Mouse (Mus musculus) monocyte, adult 5-6 weeks (primary cell): ENCODE data around the gene Gpsm1. TPM values are rescaled to one million over a fixed set of nuclear protein-coding genes. Genes with fewer than 3 reads are reported as not detected.
A peak's percentile ranks its signal among the peaks of the same experiment; 100 is the strongest.

Experiments used
- ATAC-seq: fragments of 153-309, 156-312 bp; replicated peaks from 2 replicates; pipeline ENCODE4 v1.8.0; 2017; ENCODE audit warnings: mild to moderate bottlenecking; ENCODE audit not compliant: low TSS enrichment, insufficient number of reproducible peaks, severe bottlenecking, poor library complexity, low FRiP score
- total RNA-seq: library from RNA; stranded (forward); fragments of 200-1000, 200-491, 200-594 nt; gene quantifications from 3 replicates; pipeline ENCODE4 v1.2.3, GENCODE M21; 2017

Gene Gpsm1
- total RNA-seq, 1 experiment from 2014 or later: 12.7 TPM

DNA sequence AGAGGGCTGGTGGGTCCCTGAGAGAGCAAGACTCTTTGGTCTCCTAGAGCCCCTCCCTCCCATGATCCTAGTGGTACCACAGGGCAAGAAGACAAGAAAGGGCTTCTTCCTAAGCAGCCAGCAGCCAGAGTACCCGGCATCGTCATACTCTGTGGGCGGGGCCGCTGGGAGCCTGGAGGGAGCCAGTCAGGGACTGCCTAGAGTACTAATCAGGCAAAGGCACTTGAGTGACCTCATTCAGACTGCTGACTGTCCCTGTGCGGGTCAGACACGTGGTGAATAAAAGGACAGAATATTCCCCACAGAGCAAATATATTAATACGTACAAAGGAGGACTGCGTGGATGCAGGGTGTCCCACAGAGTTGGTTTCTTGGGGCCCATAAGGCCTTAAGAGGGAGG is 14.1 kb downstream of the Gpsm1 start:
- no peak for ATAC-seq

DNA sequence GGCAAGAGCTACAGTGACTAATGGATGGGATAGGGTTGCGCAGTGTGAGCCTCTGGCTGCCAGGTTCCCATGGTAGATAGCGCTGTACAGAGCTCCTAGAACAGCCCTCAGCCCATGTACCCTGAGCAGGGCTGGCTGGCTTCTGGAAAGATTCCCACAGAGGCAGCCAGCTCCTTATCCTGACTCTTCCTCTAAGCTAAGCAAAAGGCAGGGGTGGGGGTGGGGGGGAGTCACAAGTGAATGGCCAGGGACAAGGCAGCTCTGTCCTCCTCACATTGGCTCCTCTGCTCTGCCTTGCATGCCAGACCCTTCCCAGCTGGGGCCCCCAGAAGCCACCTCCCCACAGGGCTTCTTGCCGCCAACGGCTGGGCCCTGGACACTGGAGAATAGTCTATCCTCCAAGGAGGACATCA is 14.7 kb downstream of the Gpsm1 start:
- ATAC-seq: no peak

DNA sequence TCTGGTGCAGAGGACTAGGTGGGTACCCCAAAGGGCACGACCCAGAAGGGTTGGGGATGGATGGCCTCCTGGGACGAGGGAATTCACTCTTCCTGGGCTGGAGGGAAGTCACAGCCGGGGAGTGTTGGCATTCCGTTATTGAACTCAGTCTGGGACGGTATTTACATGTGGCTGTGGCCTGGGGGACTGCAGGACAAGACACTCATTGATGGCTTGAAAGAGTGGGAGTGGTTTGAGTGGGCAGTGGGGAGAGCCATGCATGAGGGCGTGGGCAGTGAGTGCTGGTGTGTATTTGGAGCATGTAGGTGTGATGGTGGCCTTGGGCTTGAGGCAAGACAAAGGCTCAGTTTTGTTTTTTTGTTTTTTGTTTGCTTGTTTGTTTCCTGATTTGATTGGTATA is 15.4 kb downstream of the Gpsm1 start:
- no peak for ATAC-seq

DNA sequence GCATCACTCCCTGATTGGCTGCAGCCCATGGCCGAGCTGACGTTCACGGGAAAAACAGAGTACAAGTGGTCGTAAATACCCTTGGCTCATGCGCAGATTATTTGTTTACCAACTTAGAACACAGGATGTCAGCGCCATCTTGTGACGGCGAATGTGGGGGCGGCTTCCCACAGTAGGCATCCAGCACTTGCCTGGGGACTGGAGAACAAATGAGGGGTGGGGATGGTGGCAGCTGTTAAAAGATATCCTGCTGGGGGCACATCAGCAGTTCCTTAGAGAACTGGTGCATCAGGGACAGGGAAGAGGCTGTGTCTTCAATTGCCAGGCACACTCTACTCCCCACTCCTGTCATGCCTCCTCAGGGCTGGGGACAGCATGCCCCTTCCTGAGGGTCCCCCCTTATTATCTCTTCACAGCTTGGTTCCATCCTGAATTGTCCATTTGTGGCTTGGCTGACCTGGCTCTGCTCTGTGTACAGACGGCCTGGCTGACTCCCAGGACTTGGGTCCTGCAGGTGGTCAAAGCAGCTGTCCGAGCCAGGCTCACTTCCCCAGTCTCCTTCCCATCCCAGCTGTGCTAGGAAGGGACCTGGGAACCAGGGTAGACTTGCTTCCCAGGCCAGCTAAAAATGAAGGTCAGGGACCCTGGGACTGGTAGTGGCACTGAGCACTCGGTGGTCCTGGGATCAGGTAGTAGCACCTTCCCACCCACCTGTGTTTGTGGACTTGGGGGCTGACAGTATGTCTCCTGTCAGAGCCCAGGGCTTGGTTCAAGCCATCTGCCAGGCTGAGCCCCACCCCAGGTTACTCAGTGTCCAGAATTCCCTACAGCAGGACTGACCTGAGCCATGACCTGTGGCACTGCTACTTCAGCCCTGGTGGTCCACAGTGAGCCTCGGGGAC is 23.2 kb downstream of the Gpsm1 start:
- ATAC-seq: 0 out of 2 replicates have a peak, but pooled peaks have one; percentile 13

DNA sequence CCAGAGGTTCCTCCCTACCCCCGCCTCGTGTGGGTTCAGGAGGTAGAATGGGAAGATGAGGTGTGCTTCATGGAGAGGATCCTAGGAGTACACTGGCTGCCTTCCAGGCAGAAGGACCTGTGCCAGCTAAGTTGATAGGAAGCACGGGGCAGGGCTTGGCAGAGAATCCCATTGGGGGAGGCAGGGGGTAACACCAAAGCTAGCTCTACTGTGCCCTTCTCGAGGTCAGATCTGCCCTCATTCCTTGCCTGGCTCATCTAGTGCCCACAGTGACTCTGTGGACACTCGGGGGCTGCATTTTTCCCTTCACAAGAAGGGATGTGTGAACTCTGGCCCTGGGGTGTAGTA is 23.9 kb downstream of the Gpsm1 start:
- no peak for ATAC-seq

DNA sequence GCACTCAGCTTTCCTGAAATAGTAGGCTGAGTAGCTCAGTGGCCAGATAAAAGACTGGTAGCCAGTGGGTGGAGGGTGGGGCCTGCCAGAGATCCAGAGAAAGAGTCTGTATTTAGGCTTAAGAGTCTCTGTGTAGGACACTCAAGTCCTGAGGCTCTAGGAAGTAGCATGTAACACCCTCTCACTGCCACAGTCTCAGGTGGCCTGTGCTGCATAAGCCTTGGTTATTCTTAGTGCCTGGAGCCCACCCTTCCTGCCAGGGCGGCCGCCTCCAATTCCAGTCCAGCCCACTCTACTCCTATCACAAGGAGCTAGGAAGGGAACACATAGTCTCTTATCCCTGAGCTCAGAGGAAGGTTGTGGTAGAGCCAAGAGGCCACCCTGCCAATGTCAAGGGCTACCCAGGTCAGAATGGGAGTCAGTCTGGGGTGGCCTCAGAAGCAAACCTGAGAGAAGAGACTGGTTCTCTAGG is 26.2 kb downstream of the Gpsm1 start:
- ATAC-seq: no peak

DNA sequence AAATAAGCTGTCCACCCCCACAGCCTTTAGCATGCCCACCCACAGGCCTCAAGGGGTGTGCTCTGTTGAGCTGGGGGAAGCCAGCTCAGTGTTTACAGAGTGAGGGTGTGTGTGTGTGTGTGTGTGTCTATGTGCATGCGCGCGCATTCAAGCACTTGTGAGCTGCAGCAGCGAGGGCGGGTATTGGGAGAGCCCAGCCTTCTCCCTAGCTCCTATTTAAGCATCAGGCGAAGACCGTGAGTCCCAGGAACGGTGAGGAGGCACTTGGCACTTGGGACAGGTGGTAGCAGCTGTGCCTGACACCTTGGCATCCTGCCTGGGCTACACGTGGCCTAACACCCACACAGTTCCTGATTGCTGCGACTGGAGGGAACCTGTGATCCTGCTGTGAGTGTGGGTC is 26.7 kb downstream of the Gpsm1 start:
- ATAC-seq: no peak

DNA sequence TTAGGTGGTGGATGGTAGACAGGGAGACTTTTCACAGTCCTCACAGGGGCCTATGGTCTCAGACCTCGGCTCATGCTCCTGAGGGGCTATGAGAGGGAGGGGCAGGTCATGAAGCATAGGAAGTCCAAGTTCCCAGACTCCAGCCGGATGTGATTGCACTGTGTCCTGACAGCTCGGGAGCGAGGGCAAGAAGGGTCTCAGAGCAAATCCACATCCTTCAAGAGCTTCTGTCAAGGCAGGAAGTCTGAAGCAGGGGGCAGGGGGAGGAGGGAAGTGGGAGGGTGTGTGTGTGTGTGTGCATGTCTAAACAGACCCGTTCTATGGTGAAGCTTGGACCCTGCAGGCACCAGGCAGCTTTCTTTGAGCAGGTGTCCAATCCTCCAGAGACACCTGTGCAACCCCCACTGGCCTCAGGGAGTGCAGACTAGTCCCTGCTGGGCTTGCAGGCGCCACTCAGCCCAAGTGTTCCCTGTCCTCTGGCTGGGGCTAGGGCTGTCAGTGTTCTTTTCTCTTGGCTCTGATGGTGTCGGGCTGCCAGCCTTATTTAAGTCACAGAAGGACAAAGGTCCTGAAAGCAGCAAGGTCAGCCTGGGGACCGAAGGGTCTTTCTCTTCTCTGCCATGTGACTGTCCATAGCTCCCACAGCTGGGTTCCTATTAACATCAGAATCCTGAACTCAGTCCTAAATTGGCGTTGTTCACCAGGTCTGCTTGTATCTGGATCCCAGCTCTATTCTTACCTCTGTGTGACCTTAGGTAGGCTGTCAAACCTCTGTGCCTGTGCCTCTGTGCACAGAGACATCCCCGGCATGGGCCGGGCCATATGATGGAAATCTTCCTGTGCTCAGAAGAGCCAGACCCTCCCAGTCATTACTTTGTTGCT is 27.5 kb downstream of the Gpsm1 start:
- ATAC-seq: no peak

DNA sequence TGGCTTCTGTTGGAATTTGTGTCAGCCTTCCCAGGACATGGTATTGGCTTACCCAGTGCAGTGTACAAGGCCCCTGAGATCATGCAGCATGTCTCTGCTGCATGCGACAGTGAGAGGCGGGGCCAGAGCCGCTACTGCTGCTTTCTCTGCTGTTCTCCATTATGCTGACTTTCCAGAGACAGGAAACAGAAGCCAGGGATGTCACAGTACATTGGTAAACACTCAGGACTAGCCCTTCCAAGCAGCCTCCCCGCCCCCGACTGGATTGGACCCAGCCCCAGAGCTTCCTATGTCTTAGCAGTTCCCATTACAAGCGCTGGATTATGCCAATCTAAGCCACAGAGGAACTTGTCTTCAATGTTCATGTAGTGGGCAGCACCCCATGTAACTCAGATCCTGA is 32.9 kb downstream of the Gpsm1 start:
- no peak for ATAC-seq

DNA sequence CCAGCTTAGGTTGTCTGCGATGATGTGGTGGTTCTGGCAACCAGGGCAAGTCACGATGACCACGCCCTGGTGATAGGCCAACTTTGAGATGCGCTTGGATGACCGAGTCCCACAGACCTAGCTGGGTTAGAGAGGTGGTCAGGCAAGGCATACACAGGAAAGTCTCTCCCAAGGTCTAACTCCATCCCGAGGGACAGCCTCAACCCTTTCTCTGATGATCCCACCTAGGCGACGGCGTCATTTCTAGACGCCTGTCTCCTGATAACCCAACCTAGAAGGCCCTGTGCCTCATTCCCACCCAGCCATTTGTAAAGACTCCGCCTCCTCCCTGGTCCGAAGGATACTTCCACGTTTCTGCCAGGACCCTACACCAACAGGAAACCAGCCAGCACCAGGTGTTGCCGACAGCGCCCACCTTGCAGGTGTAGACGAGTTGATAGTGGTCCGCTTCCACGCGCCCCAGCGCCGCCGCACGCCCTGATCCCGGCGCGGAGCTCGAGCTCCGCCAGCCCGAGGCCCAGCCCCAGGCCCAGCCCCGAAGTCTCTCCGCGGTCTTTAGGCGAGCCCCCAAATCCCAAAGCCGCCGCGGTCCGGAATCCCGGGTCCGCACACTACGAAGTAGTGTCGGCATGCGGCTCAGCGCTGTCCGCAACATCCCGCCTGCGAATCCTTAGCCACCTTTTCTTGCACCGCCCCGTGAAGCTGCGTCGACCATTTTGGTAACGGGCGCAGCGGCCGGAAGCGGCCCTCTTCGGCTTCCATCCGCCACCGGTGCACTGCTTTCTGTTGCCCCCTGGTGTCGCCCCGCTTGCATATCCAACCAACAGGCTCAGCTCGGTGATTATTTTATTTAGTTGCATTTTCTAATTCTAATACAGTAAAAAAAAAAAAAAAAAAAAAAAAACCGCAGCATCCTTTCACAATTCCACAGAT is 36.3 kb downstream of the Gpsm1 start, which contains the start of gene Dnlz:
Gene Dnlz (minus strand): TSS at position 753 of the 933 bp plus-strand sequence.
- peak; percentile 84 for ATAC-seq

DNA sequence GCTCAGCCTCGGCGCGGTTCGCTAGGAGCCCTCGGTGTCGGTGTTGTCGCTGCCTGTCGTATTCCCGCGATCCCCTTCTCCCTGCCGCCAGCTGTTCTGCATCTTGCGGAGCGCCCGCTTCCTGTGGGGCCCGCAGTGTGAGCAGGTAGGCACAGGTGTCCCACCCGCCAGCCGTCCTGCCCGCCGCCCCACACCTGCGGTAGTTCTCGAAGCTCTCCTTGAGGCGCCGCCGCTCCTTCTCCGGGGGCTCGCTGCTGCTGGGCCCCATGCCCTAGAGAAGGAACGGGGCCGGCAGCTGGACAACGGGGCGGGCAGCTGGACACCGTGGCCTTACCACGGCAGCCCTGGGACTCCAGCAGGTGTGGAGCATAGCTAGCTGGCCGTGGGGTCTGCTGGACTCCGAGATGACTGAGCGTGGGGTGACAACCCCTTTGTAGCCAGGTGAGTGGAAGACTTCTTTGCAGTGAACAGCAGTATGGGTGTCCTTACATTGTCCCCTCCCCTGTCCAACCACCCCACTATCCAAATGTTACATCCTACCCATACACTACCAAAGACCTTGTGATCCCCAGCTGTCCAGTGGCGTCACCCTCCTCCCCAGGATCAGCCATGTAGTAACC is 37.1 kb downstream of the Gpsm1 start:
- ATAC-seq: no peak

DNA sequence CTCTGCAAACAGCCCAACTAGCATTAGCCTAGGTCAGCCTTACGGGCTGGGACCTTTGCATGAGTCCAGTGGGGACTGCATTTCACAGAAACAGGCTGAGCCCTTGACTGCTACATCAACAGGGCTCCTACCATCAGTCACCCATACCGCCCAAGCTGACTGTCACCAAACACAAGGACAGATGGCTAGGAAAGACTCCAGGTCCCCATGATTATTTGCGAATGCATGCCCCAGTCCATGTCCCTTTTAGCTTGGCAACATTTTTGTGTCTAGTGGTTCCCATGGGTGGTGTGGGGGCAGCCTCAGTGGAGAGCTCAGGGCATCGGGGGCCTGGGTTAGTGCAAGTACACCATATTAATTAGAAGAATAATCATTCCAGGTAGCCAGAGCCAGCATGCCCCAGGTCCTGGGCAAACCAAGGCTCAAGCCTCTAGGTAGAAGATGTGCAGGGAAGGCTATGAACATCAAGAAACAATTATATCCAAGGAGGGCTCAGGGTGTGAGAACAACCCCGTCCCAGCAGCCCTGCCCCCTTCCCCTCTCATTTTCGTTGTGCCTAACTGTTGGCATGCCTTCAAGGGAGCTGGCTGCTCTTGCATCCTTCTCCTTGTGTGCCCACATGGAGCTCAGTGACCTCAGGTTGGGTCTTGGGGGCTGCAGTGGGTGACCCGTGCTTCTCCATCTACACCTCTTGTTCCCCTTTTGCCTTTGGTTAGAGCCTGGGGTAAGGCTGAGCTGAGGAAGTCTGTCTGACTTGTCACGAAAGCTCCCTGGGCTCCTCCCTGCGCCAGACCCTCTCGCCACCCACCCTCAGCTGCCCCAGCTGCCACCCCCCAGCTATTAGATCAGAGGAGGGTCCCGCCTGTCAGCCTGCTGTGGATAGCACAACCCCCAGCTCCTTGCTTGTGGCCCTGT is 38.0 kb downstream of the Gpsm1 start:
- no peak for ATAC-seq

DNA sequence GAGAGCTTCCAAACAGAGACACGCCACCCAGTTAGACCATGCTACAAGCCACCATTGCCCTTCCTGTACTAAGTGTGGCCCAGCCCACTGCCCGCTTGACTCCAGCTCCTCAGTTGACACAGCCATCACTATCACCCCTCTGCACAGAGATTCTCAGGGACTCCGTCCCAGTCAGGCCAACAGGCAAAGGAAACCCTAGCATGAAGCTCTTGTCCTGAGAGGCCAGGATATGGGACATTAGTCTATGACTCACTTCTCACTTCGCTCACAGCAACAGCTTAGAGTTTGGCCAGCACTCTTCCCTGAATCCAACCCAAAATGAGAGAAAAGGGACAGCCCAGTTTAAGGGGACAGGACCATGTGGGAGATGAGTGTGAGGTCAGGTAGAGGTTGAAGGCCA is 39.1 kb downstream of the Gpsm1 start:
- ATAC-seq: no peak

DNA sequence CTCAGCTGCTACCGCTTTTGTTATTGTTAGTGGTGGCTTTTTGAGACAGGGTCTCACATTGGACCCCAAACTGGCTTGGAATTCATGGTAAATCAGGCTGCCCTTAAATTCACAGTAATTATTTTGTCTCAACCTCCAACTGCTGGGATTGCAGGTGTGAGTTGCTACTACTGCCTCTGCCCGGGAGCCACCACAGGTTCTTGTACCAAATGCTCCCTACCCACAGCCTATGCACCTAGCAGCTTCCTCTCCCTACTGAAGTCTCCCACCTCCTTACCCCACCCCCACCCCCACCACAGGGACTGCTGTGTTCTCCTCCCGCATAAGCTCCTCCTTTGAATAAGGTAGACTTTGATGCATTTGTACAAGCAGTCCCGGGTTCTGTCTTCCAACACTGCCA is 40.9 kb downstream of the Gpsm1 start:
- ATAC-seq: no peak

DNA sequence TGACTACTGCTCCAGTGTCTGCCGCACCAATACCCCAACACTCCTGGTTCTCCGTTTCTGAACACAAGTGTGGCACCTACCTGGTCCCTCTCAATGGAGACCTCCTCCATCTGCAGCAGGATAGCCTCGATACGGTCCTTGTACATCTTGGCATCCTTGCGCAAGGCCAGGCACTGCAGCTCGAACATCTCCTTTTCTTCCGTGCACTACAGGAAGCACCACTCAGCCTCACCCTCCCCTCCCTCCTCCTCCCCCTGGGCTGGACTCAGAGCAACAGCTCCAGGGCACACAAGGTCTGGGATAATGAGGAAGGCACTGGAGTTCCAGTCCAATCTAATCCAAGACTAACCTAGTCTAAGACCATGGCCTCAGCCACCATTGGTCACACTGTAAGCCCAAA is 41.4 kb downstream of the Gpsm1 start:
- no peak for ATAC-seq

DNA sequence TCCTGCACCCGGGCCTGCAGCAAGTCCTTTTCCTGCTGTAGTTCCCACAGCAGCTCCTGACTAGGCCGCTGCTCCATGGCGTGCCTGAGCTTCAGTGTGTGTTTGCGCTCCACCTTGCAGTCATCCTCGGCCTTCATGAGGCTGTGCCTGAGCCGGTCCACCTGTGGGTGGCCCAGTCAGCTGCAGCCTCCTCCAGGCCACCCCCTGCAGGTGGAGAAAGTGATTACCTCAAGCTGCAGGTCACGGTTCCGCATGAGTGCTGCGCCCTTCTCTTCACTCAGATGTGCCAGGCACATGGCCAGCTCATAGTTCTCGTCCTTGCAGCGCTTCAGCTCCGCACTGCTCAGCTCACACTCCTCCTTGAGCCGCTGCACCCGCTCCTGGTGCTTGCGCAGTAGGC is 42.2 kb downstream of the Gpsm1 start:
- no peak for ATAC-seq

DNA sequence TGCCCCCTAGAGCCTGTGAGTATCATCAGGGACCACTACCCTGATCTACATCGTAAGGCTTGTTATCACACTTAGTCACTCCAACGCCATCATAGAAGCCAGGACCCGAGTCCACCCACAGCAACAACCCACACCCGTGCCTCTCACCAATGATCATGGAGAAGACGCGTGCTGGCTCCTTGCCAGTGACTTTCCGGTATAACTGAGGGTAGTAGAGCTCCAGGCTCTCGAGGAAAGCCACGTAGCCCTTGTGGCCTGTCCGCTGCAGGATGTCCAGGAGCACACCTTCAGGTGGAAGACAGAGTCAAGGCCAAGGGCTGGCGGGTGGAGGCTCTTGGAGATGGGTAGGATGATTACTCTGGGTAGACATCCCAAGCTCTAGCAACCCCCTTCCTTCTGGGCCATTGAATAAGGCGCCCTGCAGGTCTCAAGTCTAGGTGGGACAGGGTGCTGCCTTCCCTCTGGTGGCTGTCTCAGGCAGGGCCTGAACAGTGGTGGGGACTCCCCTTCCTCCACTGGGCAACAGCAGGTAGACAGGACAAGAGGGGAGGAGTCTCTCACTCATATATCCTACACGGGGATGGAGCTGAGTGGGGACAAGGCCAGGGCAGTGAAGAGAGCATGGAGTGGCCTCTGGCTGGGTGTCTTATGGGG is 43.5 kb downstream of the Gpsm1 start:
- ATAC-seq: no peak
